Comparison of ENCODE assay signal across 24 mouse cellular contexts in the genomic region with DNA sequence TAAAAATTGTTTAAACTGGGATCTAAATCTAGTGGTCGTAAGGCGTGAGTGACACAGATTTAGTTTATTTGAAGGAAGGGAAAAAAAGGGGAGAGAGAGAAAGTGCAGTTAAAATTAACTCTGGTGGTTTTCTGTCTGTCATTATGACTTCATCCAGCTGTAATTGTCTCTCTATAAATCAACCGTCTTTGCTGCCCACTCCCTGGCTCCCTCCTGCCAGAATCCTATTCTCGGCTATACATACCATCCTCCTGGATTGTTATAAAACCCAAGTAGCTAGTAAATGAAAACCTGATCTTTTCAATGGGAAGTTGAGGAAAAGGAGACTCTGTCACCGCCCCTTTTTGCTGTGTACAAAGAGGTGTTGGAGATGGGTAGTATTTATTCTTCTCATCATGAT.
DNase-seq lines count a peak whose midpoint lies in the region; ATAC-seq and TF ChIP-seq lines count a peak whose summit lies in the region.
"Had no signal": no experiment of that assay in that cellular context is flagged by ENCODE, and none has a peak within 500 bp of the region (broad histone marks: within the 10 kb centered on the region; RNA-seq: fewer than 3 reads in every experiment).

No protein-coding gene starts in this region.

- H3K4me3 ChIP-seq in lung, postnatal 0 days (ENCODE audit: low read depth, low read length): no peak overlapping the region
- H3K4me3 ChIP-seq: forebrain, embryonic 10.5 days; forebrain, embryonic 13.5 days; heart, embryonic 12.5 days; heart, embryonic 15.5 days; hindbrain, embryonic 10.5 days; hindbrain, embryonic 13.5 days had no signal

- no peaks in the 10 kb centered on the region for H3K4me1 ChIP-seq in lung, postnatal 0 days (ENCODE audit: insufficient read depth, low read depth, low read length)
- H3K4me1 ChIP-seq: forebrain, embryonic 10.5 days; forebrain, embryonic 13.5 days; heart, embryonic 12.5 days; heart, embryonic 15.5 days had no signal

- no peak overlapping the region for H3K27ac ChIP-seq in lung, postnatal 0 days (ENCODE audit: low read length)
- H3K27ac ChIP-seq: forebrain, embryonic 10.5 days; forebrain, embryonic 13.5 days; heart, embryonic 15.5 days; hindbrain, embryonic 10.5 days; hindbrain, embryonic 13.5 days had no signal

- peak; percentile 91 for ATAC-seq in frontal cortex, adult (ENCODE audit: low TSS enrichment)
- no peak for ATAC-seq in lung, postnatal 0 days
- ATAC-seq: activated CD4-positive, CD25-positive, alpha-beta regulatory T cell, adult 4 months; forebrain, embryonic 13.5 days; forebrain, embryonic 16.5 days; hindbrain, embryonic 16.5 days had no signal

- no peaks in the 10 kb centered on the region for H3K27me3 ChIP-seq in lung, postnatal 0 days (replicated peaks; ENCODE audit: insufficient read depth, low read length)
- H3K27me3 ChIP-seq: forebrain, embryonic 13.5 days; heart, embryonic 12.5 days; heart, embryonic 15.5 days; hindbrain, embryonic 13.5 days had no signal

- TF ChIP-seq EP300 in lung, postnatal 0 days (IDR thresholded peaks at IDR 0.05): peak; percentile 8; the same call in 1 of the 2 replicates

- no peak overlapping the region for H3K9ac ChIP-seq in lung, postnatal 0 days (replicated peaks; ENCODE audit: low read depth)
- H3K9ac ChIP-seq: forebrain, embryonic 13.5 days; heart, embryonic 12.5 days; heart, embryonic 15.5 days; hindbrain, embryonic 13.5 days had no signal

- H3K9me3 ChIP-seq in lung, postnatal 0 days (ENCODE audit: low read length): no peaks in the 10 kb centered on the region
- H3K9me3 ChIP-seq: forebrain, embryonic 10.5 days; forebrain, embryonic 13.5 days; heart, embryonic 12.5 days; heart, embryonic 15.5 days; hindbrain, embryonic 10.5 days; hindbrain, embryonic 13.5 days had no signal

- DNase-seq in frontal cortex, postnatal 25 days (ENCODE audit: low spot score in 2 of 2): no peak
- DNase-seq in lung, postnatal 0 days (ENCODE audit: low spot score): no peak
- DNase-seq in lung, postnatal 4 days: no peak
- peak; percentile 64 for DNase-seq in brain, adult 2 months (ENCODE audit: low read depth, low spot score)
- DNase-seq in thymus, postnatal 14 days: no peak
- DNase-seq: adrenal gland, adult 8-10 months; adrenal gland, postnatal 25 days; cerebellum, adult 18-20 months; cerebellum, adult 9-10 months; cerebellum, postnatal 14 days; gastrocnemius, postnatal 25 days; heart, adult 18-20 months; heart, postnatal 10 days; heart, postnatal 36 days had no signal

- H3K4me2 ChIP-seq in lung, postnatal 0 days (replicated peaks; ENCODE audit: low read depth, low read length): no peak overlapping the region
- H3K4me2 ChIP-seq: forebrain, embryonic 13.5 days; heart, embryonic 12.5 days; heart, embryonic 15.5 days; hindbrain, embryonic 13.5 days had no signal

- no peak for TF ChIP-seq CTCF in lung, postnatal 0 days (IDR thresholded peaks at IDR 0.05)

- no peaks in the 10 kb centered on the region for H3K36me3 ChIP-seq in lung, postnatal 0 days (ENCODE audit: insufficient read depth, low read length)
- H3K36me3 ChIP-seq: heart, embryonic 12.5 days; heart, embryonic 15.5 days; hindbrain, embryonic 10.5 days; hindbrain, embryonic 13.5 days had no signal

- 57% methylated on average over 5 of the region's 5 CpGs for WGBS in lung, postnatal 0 days
